Mouse (Mus musculus): ENCODE data around the gene Surf4. TPM values are rescaled to one million over a fixed set of nuclear protein-coding genes. Genes with fewer than 3 reads are reported as not detected.

The Surf4 gene
- 10 to 100 TPM; 77.9 to 83.1 TPM for total RNA-seq (2021)
- long read RNA-seq, experiment 1, transcript Surf4-201 (6 exons, 3,281 nt), result major isoform, 122 of 135 reads
- long read RNA-seq, experiment 1, partial matches to known transcripts, result 2 of 135 reads
- long read RNA-seq, experiment 1, other reads (novel, unspliced or antisense), result 11 of 135 reads
- long read RNA-seq, experiment 2, transcript Surf4-201 (6 exons, 3,281 nt), result major isoform, 36 of 48 reads
- long read RNA-seq, experiment 2, partial matches to known transcripts, result 0 of 48 reads
- long read RNA-seq, experiment 2, other reads (novel, unspliced or antisense), result 12 of 48 reads

- peak; percentile 90 to 96 for DNase-seq
Observed at GRCm38 (mm10) chr2:26933304-26934055, at the start of gene Surf4, which contains the start of gene Stkld1. Gene Surf4, minus strand, starts transcription at chr2:26933928. Gene Stkld1, plus strand, starts transcription at chr2:26934047.

GRCm38 (mm10) chr2:26980361-26980760 is 46.6 kb upstream of the Surf4 start:
- DNase-seq, result no peak

- no peak for DNase-seq
Observed at GRCm38 (mm10) chr2:26973960-26974359, 40.2 kb upstream of the Surf4 start.

- no peak for DNase-seq
Observed at GRCm38 (mm10) chr2:26973116-26973515, 39.4 kb upstream of the Surf4 start, which contains the start of gene Adamts13. Gene Adamts13, plus strand, starts transcription at chr2:26973416.

GRCm38 (mm10) chr2:26967262-26967661 is 33.5 kb upstream of the Surf4 start:
- DNase-seq, result no peak

- DNase-seq, result no peak
Observed at GRCm38 (mm10) chr2:26964724-26965370, 31.1 kb upstream of the Surf4 start.

GRCm38 (mm10) chr2:26963923-26964723 is 30.4 kb upstream of the Surf4 start, which contains the start of gene Rexo4:
Gene Rexo4, minus strand, starts transcription at chr2:26964386.
- DNase-seq, result peak; percentile 94 to 96

- DNase-seq, result no peak
Observed at GRCm38 (mm10) chr2:26960756-26961155, 27.0 kb upstream of the Surf4 start.

GRCm38 (mm10) chr2:26957488-26957859 is 23.7 kb upstream of the Surf4 start:
- no peak for DNase-seq

GRCm38 (mm10) chr2:26956811-26957487 is 23.2 kb upstream of the Surf4 start:
- DNase-seq, result no peak

- no peak for DNase-seq
Observed at GRCm38 (mm10) chr2:26954735-26955395, 21.1 kb upstream of the Surf4 start.

- DNase-seq, result no peak
Observed at GRCm38 (mm10) chr2:26952866-26953265, 19.1 kb upstream of the Surf4 start.

GRCm38 (mm10) chr2:26952193-26952592 is 18.5 kb upstream of the Surf4 start:
- no peak for DNase-seq

GRCm38 (mm10) chr2:26951346-26951905 is 17.7 kb upstream of the Surf4 start:
- DNase-seq, result no peak

GRCm38 (mm10) chr2:26950411-26950810 is 16.7 kb upstream of the Surf4 start:
- no peak for DNase-seq

GRCm38 (mm10) chr2:26943253-26943652 is 9.5 kb upstream of the Surf4 start:
- no peak for DNase-seq

GRCm38 (mm10) chr2:26941539-26941938 is 7.8 kb upstream of the Surf4 start:
- DNase-seq, result peak in 1 of 2 experiments; percentile 19

- DNase-seq, result no peak
Observed at GRCm38 (mm10) chr2:26936425-26936824, 2.7 kb upstream of the Surf4 start.

- no peak for DNase-seq
Observed at GRCm38 (mm10) chr2:26935286-26935685, 1.6 kb upstream of the Surf4 start.

Measured in heart, adult 18-20 months (tissue).